Mouse (Mus musculus) cerebellum, adult 2 months (tissue): Measurements from ENCODE around the gene Npy2r.

Experiments used
- CTCF ChIP-seq: fragments of 200-500 bp; IDR thresholded peaks from 2 replicates; pipeline ENCODE4 v1.5.1; 2011; ENCODE audit warnings: low read depth, mild to moderate bottlenecking, control low read depth, low read length, moderate library complexity, borderline replicate concordance; ENCODE audit not compliant: insufficient read depth
- POLR2A ChIP-seq: fragments of 200-500 bp; IDR thresholded peaks from 2 replicates; pipeline ENCODE4 v1.6.1; 2011; ENCODE audit warnings: low read length, control low read depth, borderline replicate concordance; ENCODE audit not compliant: insufficient read depth

DNA sequence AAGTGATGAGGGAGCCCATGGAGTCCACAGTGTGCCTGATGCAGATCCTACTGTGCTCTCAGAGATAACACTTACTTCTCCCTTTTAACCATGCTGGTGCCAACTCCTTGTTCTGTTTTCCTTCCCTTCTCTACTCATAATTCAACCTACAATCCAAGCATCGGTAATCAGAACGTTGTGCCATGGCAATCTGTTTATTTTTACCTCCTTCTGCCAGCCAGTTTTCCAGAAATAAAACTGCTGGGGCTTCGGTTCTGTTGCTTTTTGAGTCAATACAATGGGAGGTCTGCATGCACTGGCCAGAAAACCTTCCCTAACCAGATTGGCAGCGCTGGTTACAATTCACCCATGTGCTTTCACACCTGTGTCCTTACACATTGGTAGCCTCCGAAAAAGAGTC is 7.9 kb downstream of the Npy2r start:
- TF ChIP-seq CTCF, result no peak
- no peak for TF ChIP-seq POLR2A
